Comparison of ENCODE assay signal across 9 mouse cellular contexts in genomic region chr4:141792554-141793281, GRCm38 (mm10). TPM values are rescaled to one million over a fixed set of nuclear protein-coding genes. Genes with fewer than 3 reads are reported as not detected.
A peak's percentile ranks its signal among the peaks of the same experiment; 100 is the strongest.
DNase-seq lines count a peak whose midpoint lies in the region; ATAC-seq and TF ChIP-seq lines count a peak whose summit lies in the region.
"Had no signal": no experiment of that assay in that cellular context is flagged by ENCODE, and none has a peak within 500 bp of the region (broad histone marks: within the 10 kb centered on the region; RNA-seq: fewer than 3 reads in every experiment).

No protein-coding gene starts in this region.

- intact Hi-C loops in gastrocnemius, adult 2 months (cut with DNase I) = loop anchor here (5.0 kb wide), 1 partner anchor 70 kb away; the partner anchor contains the start of gene Ddi2

- no peaks in the 10 kb centered on the region; the same call in 1 of the 2 replicates for H3K36me3 ChIP-seq in limb, embryonic 11.5 days (ENCODE audit: control insufficient read depth, insufficient read depth, low read length)
- H3K36me3 ChIP-seq in neural tube, embryonic 15.5 days = peaks cover 5% of the 10 kb centered on the region

- 11% methylated on average over 10 of the region's 10 CpGs for WGBS in limb, embryonic 11.5 days
- WGBS in neural tube, embryonic 15.5 days = 9% methylated on average over 10 of the region's 10 CpGs

- ATAC-seq in limb, embryonic 11.5 days (ENCODE audit: insufficient number of reproducible peaks, low FRiP score, low TSS enrichment, low read depth) = no peak
- 0 out of 2 replicates have a peak, but pooled peaks have one; percentile 12 for ATAC-seq in neural tube, embryonic 15.5 days (ENCODE audit: low FRiP score)
- no peak for ATAC-seq in CD4-positive, CD25-positive, alpha-beta regulatory T cell, adult 4 months

- no peak overlapping the region; the same call in 1 of the 2 replicates for H3K9ac ChIP-seq in limb, embryonic 11.5 days (ENCODE audit: low read length)
- H3K9ac ChIP-seq in neural tube, embryonic 15.5 days (replicated peaks) = 0 out of 2 replicates have a peak overlapping the region, but pooled peaks have one; percentile 27

- peak overlapping the region; percentile 55; the same call in 1 of the 2 replicates for H3K4me2 ChIP-seq in limb, embryonic 11.5 days (ENCODE audit: low read depth, severe bottlenecking)
- peak overlapping the region; percentile 64 for H3K4me2 ChIP-seq in neural tube, embryonic 15.5 days

- H3K4me3 ChIP-seq in gastrocnemius, adult 2 months = peak overlapping the region; percentile 98
- H3K4me3 ChIP-seq in limb, embryonic 11.5 days (ENCODE audit: low read depth, low read length) = peak overlapping the region; percentile 60
- H3K4me3 ChIP-seq in neural tube, embryonic 15.5 days (replicated peaks) = peak overlapping the region; percentile 63

- peaks cover 2% of the 10 kb centered on the region; the same call in 1 of the 2 replicates for H3K4me1 ChIP-seq in limb, embryonic 11.5 days (ENCODE audit: control insufficient read depth, insufficient read depth, low read length)
- peaks cover 44% of the 10 kb centered on the region for H3K4me1 ChIP-seq in neural tube, embryonic 15.5 days

- TF ChIP-seq CTCF in gastrocnemius, adult 2 months (IDR thresholded peaks at IDR 0.05) = no peak

- H3K27ac ChIP-seq in gastrocnemius, adult 2 months = peak overlapping the region; percentile 94
- H3K27ac ChIP-seq in limb, embryonic 11.5 days (replicated peaks; ENCODE audit: low read depth, low read length) = peak overlapping the region; percentile 66
- peak overlapping the region; percentile 94 for H3K27ac ChIP-seq in neural tube, embryonic 15.5 days (replicated peaks)

- H3K9me3 ChIP-seq in limb, embryonic 11.5 days (ENCODE audit: control insufficient read depth, low read length) = no peaks in the 10 kb centered on the region
- no peaks in the 10 kb centered on the region for H3K9me3 ChIP-seq in neural tube, embryonic 15.5 days (replicated peaks)

- no peaks in the 10 kb centered on the region for H3K27me3 ChIP-seq in limb, embryonic 11.5 days (ENCODE audit: control insufficient read depth, insufficient read depth, low read length)
- H3K27me3 ChIP-seq in neural tube, embryonic 15.5 days (replicated peaks) = no peaks in the 10 kb centered on the region
- H3K27me3 ChIP-seq: Patski had no signal

- no peak for DNase-seq in gastrocnemius, adult 2 months
- no peak for DNase-seq in gastrocnemius, adult 18-20 months (ENCODE audit: low spot score)
- DNase-seq in urinary bladder, postnatal 14 days (ENCODE audit: low spot score) = peak; percentile 18
- DNase-seq in urinary bladder, postnatal 10 days (ENCODE audit: low spot score) = no peak
- no peak for DNase-seq in limb, embryonic 11.5 days (ENCODE audit: low spot score)
- no peak for DNase-seq in spleen, adult 12 weeks (ENCODE audit: low spot score)

RNA-seq across cellular contexts. Expression of gene Casp9, which starts 0.7 kb away (rescaled TPM):
- 1 to 10 TPM; 2.2 to 2.5 TPM for total RNA-seq in gastrocnemius, adult 2 months (2021)
- 1 to 10 TPM; 2.4 TPM for total RNA-seq in gastrocnemius, adult 18-20 months (2021)
- polyA plus RNA-seq in limb, embryonic 11.5 days (2014; fragmentation: Nextera tagmentation; extraction: Ambion mirVana) = 16.9 and 19.0 TPM in 2 replicates
- polyA plus RNA-seq in neural tube, embryonic 15.5 days (2015; fragmentation: Nextera tagmentation; extraction: Ambion mirVana) = 19.2 and 20.1 TPM in 2 replicates
- polyA plus RNA-seq in CD4-positive, CD25-positive, alpha-beta regulatory T cell, adult 4 months (2017; shearing (Covaris generic)) = 10 to 100 TPM; 10.8 to 12.4 TPM

RNA-seq across cellular contexts. Expression of gene Dnajc16, which starts 2.0 kb away (rescaled TPM):
- 10 to 100 TPM; 12.6 to 12.9 TPM for total RNA-seq in gastrocnemius, adult 2 months (2021)
- 10 to 100 TPM; 13.2 to 13.3 TPM for total RNA-seq in gastrocnemius, adult 18-20 months (2021)
- 3.1 and 3.6 TPM in 2 replicates for polyA plus RNA-seq in limb, embryonic 11.5 days (2014; fragmentation: Nextera tagmentation; extraction: Ambion mirVana)
- 6.2 TPM in 2 replicates for polyA plus RNA-seq in neural tube, embryonic 15.5 days (2015; fragmentation: Nextera tagmentation; extraction: Ambion mirVana)
- 1 to 10 TPM; 3.4 to 4.3 TPM for polyA plus RNA-seq in CD4-positive, CD25-positive, alpha-beta regulatory T cell, adult 4 months (2017; shearing (Covaris generic))

RNA-seq across cellular contexts. Expression of gene Cela2a, which starts 33.2 kb away (rescaled TPM):
- not detected for total RNA-seq in gastrocnemius, adult 2 months (2021)
- under 1 TPM in 1 of 2 experiments, not detected in 1; 0.78 TPM for total RNA-seq in gastrocnemius, adult 18-20 months (2021)
- polyA plus RNA-seq in limb, embryonic 11.5 days (2014; fragmentation: Nextera tagmentation; extraction: Ambion mirVana) = not detected in 2 replicates
- 1.3 TPM in 1 of 2 replicates, not detected in the other for polyA plus RNA-seq in neural tube, embryonic 15.5 days (2015; fragmentation: Nextera tagmentation; extraction: Ambion mirVana)
- not detected for polyA plus RNA-seq in CD4-positive, CD25-positive, alpha-beta regulatory T cell, adult 4 months (2017; shearing (Covaris generic))
- polyA plus RNA-seq: Patski had no signal

RNA-seq across cellular contexts. Expression of gene Agmat, which starts 46.2 kb away (rescaled TPM):
- not detected for total RNA-seq in gastrocnemius, adult 2 months (2021)
- total RNA-seq in gastrocnemius, adult 18-20 months (2021) = not detected
- polyA plus RNA-seq in limb, embryonic 11.5 days (2014; fragmentation: Nextera tagmentation; extraction: Ambion mirVana) = 0.11 TPM in 1 of 2 replicates, not detected in the other
- 0.72 TPM in 1 of 2 replicates, not detected in the other for polyA plus RNA-seq in neural tube, embryonic 15.5 days (2015; fragmentation: Nextera tagmentation; extraction: Ambion mirVana)
- polyA plus RNA-seq in CD4-positive, CD25-positive, alpha-beta regulatory T cell, adult 4 months (2017; shearing (Covaris generic)) = not detected
- polyA plus RNA-seq: Patski had no signal

RNA-seq across cellular contexts. Expression of gene Ctrc, which starts 53.4 kb away (rescaled TPM):
- not detected for total RNA-seq in gastrocnemius, adult 2 months (2021)
- total RNA-seq in gastrocnemius, adult 18-20 months (2021) = not detected
- polyA plus RNA-seq in limb, embryonic 11.5 days (2014; fragmentation: Nextera tagmentation; extraction: Ambion mirVana) = not detected in 2 replicates
- polyA plus RNA-seq in neural tube, embryonic 15.5 days (2015; fragmentation: Nextera tagmentation; extraction: Ambion mirVana) = not detected in 2 replicates
- not detected for polyA plus RNA-seq in CD4-positive, CD25-positive, alpha-beta regulatory T cell, adult 4 months (2017; shearing (Covaris generic))
- polyA plus RNA-seq: Patski had no signal
